Mouse (Mus musculus): Measurements from ENCODE around the gene Krt78. TPM values are rescaled to one million over a fixed set of nuclear protein-coding genes. Genes with fewer than 3 reads are reported as not detected.
"Not testable (repeated sequence)": the region's sequence is repeated elsewhere in the genome, so short reads cannot be mapped to it uniquely, and the experiment has no call there.

Krt78 gene
- polyA plus RNA-seq (2014; fragmentation: Nextera tagmentation; extraction: Ambion mirVana) = not detected in 2 replicates

GRCm38 (mm10) chr15:101954187-101954586 is at the start of gene Krt78:
Gene Krt78, minus strand, starts transcription at chr15:101954287.
- peaks cover 3% of the 10 kb centered on the region; the same call in 1 of the 2 replicates for H3K27me3 ChIP-seq (ENCODE audit: control insufficient read depth, insufficient read depth, low read length)
- no peak for ATAC-seq (ENCODE audit: low FRiP score, low TSS enrichment)
- no peaks in the 10 kb centered on the region for H3K4me1 ChIP-seq (ENCODE audit: control insufficient read depth, insufficient read depth, low read length)
- no peaks in the 10 kb centered on the region for H3K9me3 ChIP-seq (ENCODE audit: control insufficient read depth, low read length)
- H3K4me3 ChIP-seq (ENCODE audit: low read length) = no peak within 1 kb of the TSS
- H3K27ac ChIP-seq (ENCODE audit: low read depth, low read length) = no peak within 1 kb of the TSS
- no peak within 1 kb of the TSS for H3K4me2 ChIP-seq (replicated peaks; ENCODE audit: low read depth, low read length)
- 84% methylated on average over 9 of the region's 9 CpGs for WGBS
- H3K36me3 ChIP-seq (ENCODE audit: control insufficient read depth, insufficient read depth, low read length) = no peaks in the 10 kb centered on the region
- H3K9ac ChIP-seq (ENCODE audit: low read depth, low read length) = no peak within 1 kb of the TSS

DNA sequence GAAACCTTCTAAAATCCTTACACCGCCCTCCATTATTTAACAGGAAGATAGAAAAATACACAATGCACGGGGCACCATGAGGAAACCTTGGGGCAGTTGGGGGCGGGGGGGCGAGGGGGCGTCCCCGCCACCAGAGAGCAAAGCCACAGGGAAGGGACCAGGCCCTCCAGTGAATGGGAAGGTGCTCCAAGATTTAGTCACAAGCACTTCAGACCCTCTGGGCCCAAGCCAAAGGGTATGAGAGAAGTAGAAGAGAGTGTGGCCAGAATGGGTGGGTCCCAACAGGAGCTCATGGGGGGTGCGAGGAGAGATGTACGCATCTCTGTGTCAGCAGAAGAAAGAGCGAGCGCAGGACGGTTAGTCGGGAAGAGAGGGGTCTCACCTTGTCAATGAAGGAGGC is 49.4 kb upstream of the Krt78 start:
- Histone ChIP-seq H3K4me1 (ENCODE audit: control insufficient read depth, insufficient read depth, low read length) (0 out of 2 replicates have a peak, but pooled peaks cover 2% of the 10 kb centered on the region), H3K4me3 (ENCODE audit: low read length) (peak overlapping the region; percentile 42), H3K27ac (ENCODE audit: low read depth, low read length) (no peak overlapping the region), H3K9me3 (ENCODE audit: control insufficient read depth, low read length) (no peaks in the 10 kb centered on the region), H3K27me3 (ENCODE audit: control insufficient read depth, insufficient read depth, low read length) (peaks cover 28% of the 10 kb centered on the region), H3K4me2 (replicated peaks; ENCODE audit: low read depth, low read length) (peak overlapping the region; percentile 53), H3K36me3 (ENCODE audit: control insufficient read depth, insufficient read depth, low read length) (no peaks in the 10 kb centered on the region), H3K9ac (ENCODE audit: low read depth, low read length) (peak overlapping the region; percentile 58; the same call in 1 of the 2 replicates)
- ATAC-seq (ENCODE audit: low FRiP score, low TSS enrichment) = no peak
- 17% methylated on average over 12 of the region's 12 CpGs for WGBS

GRCm38 (mm10) chr15:102002646-102003488 is 48.8 kb upstream of the Krt78 start:
- peak overlapping the region; percentile 42 for H3K4me3 ChIP-seq (ENCODE audit: low read length)
- peaks cover 28% of the 10 kb centered on the region for H3K27me3 ChIP-seq (ENCODE audit: control insufficient read depth, insufficient read depth, low read length)
- ATAC-seq (ENCODE audit: low FRiP score, low TSS enrichment) = peak; percentile 85
- H3K9me3 ChIP-seq (ENCODE audit: control insufficient read depth, low read length) = no peaks in the 10 kb centered on the region
- no peaks in the 10 kb centered on the region; the same call in 1 of the 2 replicates for H3K36me3 ChIP-seq (ENCODE audit: control insufficient read depth, insufficient read depth, low read length)
- 0 out of 2 replicates have a peak, but pooled peaks cover 2% of the 10 kb centered on the region for H3K4me1 ChIP-seq (ENCODE audit: control insufficient read depth, insufficient read depth, low read length)
- H3K9ac ChIP-seq (ENCODE audit: low read depth, low read length) = peak overlapping the region; percentile 58; the same call in 1 of the 2 replicates
- 2% methylated on average over 34 of the region's 34 CpGs for WGBS
- peak overlapping the region; percentile 53 for H3K4me2 ChIP-seq (replicated peaks; ENCODE audit: low read depth, low read length)
- H3K27ac ChIP-seq (ENCODE audit: low read depth, low read length) = 0 out of 2 replicates have a peak overlapping the region, but pooled peaks have one; percentile 30

- Histone ChIP-seq H3K4me3 (ENCODE audit: low read length) (no peak overlapping the region), H3K27ac (ENCODE audit: low read depth, low read length) (no peak overlapping the region), H3K27me3 (ENCODE audit: control insufficient read depth, insufficient read depth, low read length) (peaks cover 22% of the 10 kb centered on the region), H3K9ac (ENCODE audit: low read depth, low read length) (no peak overlapping the region), H3K9me3 (ENCODE audit: control insufficient read depth, low read length) (peaks cover 4% of the 10 kb centered on the region; the same call in 1 of the 2 replicates), H3K36me3 (ENCODE audit: control insufficient read depth, insufficient read depth, low read length) (no peaks in the 10 kb centered on the region; the same call in 1 of the 2 replicates), H3K4me2 (replicated peaks; ENCODE audit: low read depth, low read length) (no peak overlapping the region), H3K4me1 (ENCODE audit: control insufficient read depth, insufficient read depth, low read length) (0 out of 2 replicates have a peak, but pooled peaks cover 2% of the 10 kb centered on the region)
- 89% methylated on average over 11 of the region's 11 CpGs for WGBS
- no peak for ATAC-seq (ENCODE audit: low FRiP score, low TSS enrichment)
Measured at GRCm38 (mm10) chr15:101999676-102000335, 45.7 kb upstream of the Krt78 start.

DNA sequence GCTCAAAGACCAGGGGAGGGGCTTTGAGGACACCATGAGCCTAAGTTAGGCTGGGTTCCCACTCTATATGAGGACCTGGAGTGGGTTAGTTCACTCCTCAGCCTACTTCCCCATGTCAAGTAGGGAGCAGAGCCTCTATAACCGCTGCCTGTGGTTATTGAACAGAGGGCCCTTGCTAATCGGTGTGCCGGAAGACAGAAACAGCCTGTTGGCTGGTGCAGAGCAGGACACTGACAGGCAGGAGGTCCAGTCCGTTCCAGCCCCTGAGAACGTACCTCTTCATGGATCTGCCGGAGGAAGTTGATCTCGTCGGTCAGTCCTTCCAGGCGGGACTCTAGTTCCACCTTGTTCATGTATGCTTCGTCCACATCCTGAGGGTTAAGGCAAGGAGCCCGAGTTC is 45.1 kb upstream of the Krt78 start:
- H3K4me3 ChIP-seq (ENCODE audit: low read length) = no peak overlapping the region
- H3K4me2 ChIP-seq (replicated peaks; ENCODE audit: low read depth, low read length) = no peak overlapping the region
- peaks cover 15% of the 10 kb centered on the region for H3K27me3 ChIP-seq (ENCODE audit: control insufficient read depth, insufficient read depth, low read length)
- no peak overlapping the region for H3K9ac ChIP-seq (ENCODE audit: low read depth, low read length)
- no peak for ATAC-seq (ENCODE audit: low FRiP score, low TSS enrichment)
- peaks cover 4% of the 10 kb centered on the region; the same call in 1 of the 2 replicates for H3K9me3 ChIP-seq (ENCODE audit: control insufficient read depth, low read length)
- 0 out of 2 replicates have a peak, but pooled peaks cover 2% of the 10 kb centered on the region for H3K4me1 ChIP-seq (ENCODE audit: control insufficient read depth, insufficient read depth, low read length)
- 89% methylated on average over 11 of the region's 11 CpGs for WGBS
- no peak overlapping the region for H3K27ac ChIP-seq (ENCODE audit: low read depth, low read length)
- no peaks in the 10 kb centered on the region; the same call in 1 of the 2 replicates for H3K36me3 ChIP-seq (ENCODE audit: control insufficient read depth, insufficient read depth, low read length)

GRCm38 (mm10) chr15:101996450-101997078 is 42.5 kb upstream of the Krt78 start:
- not testable (repeated sequence) for H3K4me1 ChIP-seq (ENCODE audit: control insufficient read depth, insufficient read depth, low read length); H3K4me2 ChIP-seq (replicated peaks; ENCODE audit: low read depth, low read length); H3K9ac ChIP-seq (ENCODE audit: low read depth, low read length); H3K27ac ChIP-seq (ENCODE audit: low read depth, low read length); H3K27me3 ChIP-seq (ENCODE audit: control insufficient read depth, insufficient read depth, low read length); H3K36me3 ChIP-seq (ENCODE audit: control insufficient read depth, insufficient read depth, low read length); H3K9me3 ChIP-seq (ENCODE audit: control insufficient read depth, low read length); ATAC-seq (ENCODE audit: low FRiP score, low TSS enrichment); H3K4me3 ChIP-seq (ENCODE audit: low read length)
- 63% methylated on average over 11 of the region's 11 CpGs for WGBS

DNA sequence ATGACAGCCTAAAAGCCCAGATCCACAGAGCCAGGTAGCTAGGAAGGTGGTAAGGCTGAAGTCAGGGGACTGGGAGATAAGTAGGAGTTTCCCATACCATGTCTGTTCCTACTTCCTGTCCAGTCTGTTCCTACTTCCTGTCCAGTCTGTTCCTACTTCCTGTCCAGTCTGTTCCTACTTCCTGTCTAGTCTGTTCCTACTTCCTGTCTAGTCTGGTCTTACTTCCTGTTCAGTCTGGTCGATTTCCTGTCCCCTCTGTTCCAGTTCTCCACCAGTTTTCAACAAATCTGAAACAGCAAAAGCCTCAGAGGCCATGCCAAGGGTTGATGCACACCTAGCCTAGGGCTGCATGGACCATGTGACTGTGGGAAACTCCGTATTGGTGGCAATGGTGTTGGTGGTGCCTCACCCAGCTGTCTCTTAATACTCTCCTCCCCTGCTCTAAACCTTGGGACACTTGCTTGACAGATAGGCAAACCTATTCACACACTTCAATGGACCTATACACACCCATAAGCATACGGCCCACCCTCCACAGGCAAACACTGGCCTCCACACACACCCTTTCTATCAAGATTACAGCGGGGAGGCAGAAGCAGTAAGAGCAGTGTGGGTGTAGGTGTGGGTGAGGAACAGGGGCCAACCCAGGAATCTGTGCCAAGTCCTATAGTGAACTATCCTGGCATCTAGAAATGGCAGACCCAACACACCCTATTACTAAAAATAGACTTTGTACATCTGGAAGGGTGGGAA is 41.6 kb upstream of the Krt78 start:
- WGBS = 85% methylated on average over 4 of the region's 4 CpGs
- Histone ChIP-seq H3K4me2 (replicated peaks; ENCODE audit: low read depth, low read length) (no peak overlapping the region), H3K4me3 (ENCODE audit: low read length) (no peak overlapping the region), H3K36me3 (ENCODE audit: control insufficient read depth, insufficient read depth, low read length) (no peaks in the 10 kb centered on the region; the same call in 1 of the 2 replicates), H3K27me3 (ENCODE audit: control insufficient read depth, insufficient read depth, low read length) (no peaks in the 10 kb centered on the region), H3K9ac (ENCODE audit: low read depth, low read length) (no peak overlapping the region), H3K9me3 (ENCODE audit: control insufficient read depth, low read length) (peaks cover 4% of the 10 kb centered on the region; the same call in 1 of the 2 replicates), H3K27ac (ENCODE audit: low read depth, low read length) (no peak overlapping the region), H3K4me1 (ENCODE audit: control insufficient read depth, insufficient read depth, low read length) (no peaks in the 10 kb centered on the region)
- no peak for ATAC-seq (ENCODE audit: low FRiP score, low TSS enrichment)

- H3K36me3 ChIP-seq (ENCODE audit: control insufficient read depth, insufficient read depth, low read length) = no peaks in the 10 kb centered on the region; the same call in 1 of the 2 replicates
- no peak overlapping the region for H3K27ac ChIP-seq (ENCODE audit: low read depth, low read length)
- H3K4me2 ChIP-seq (replicated peaks; ENCODE audit: low read depth, low read length) = no peak overlapping the region
- H3K9ac ChIP-seq (ENCODE audit: low read depth, low read length) = no peak overlapping the region
- no peaks in the 10 kb centered on the region for H3K4me1 ChIP-seq (ENCODE audit: control insufficient read depth, insufficient read depth, low read length)
- H3K27me3 ChIP-seq (ENCODE audit: control insufficient read depth, insufficient read depth, low read length) = no peaks in the 10 kb centered on the region
- WGBS = 88% methylated on average over 6 of the region's 6 CpGs
- H3K4me3 ChIP-seq (ENCODE audit: low read length) = no peak overlapping the region
- H3K9me3 ChIP-seq (ENCODE audit: control insufficient read depth, low read length) = peaks cover 4% of the 10 kb centered on the region; the same call in 1 of the 2 replicates
- no peak for ATAC-seq (ENCODE audit: low FRiP score, low TSS enrichment)
Measured at GRCm38 (mm10) chr15:101994365-101994764, 40.3 kb upstream of the Krt78 start.

Measured in kidney, embryonic 14.5 days (tissue).